Mouse (Mus musculus) T-cell, adult 2 months (primary cell): Measurements from ENCODE around the gene Zdhhc7.

Source experiments
- DNase-seq: peaks from one replicate; pipeline ENCODE4 v3.0.0; 2022; ENCODE audit warnings: low spot score

The Zdhhc7 gene

DNA sequence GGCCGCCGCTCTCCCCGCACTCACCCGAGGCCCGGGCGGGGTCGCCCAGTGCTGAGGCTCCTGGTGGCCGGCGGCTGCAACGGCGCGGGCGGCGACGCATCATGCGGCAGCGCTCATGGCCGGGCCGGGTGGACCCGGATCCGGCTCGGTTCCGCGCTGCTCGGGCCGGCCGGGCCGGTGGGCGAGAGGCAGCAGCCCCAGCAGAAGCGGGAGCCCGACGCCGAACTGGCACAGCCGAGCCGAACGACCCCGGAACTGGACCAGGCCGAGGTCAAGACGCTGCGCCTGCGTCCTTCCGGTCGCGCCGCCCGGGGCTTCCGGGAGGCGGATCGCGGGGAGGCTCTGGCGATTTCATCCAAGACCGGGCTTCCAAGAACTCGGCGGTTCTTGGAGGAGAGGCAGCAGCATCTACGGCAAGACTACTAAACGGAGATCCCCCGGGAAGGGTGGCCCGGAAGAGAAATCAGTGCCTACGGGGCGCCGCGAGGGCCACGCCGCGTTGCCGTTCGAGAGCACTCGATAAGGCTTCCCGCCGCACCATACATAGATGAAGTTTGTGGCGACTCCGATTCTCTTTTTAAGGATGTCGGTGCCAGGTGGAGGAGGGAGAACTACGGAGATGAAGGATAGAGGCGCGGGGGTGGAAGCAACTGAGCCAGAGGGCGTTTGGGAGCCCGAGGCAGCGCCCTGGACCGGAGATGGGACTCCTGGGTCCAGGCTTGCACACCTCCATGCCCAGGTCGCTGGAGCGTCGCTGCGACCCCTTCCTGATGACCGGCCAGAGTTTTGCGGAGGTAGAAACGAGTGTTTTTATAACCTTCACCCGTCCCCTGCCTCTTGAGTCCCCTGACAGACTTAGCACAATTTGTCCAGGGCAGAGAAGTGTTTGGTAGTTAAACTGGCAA, at the start of gene Zdhhc7:
Gene Zdhhc7 (minus strand): TSS at position 415 of the 905 bp plus-strand sequence.
- peak; percentile 70 for DNase-seq

GRCm38 (mm10) chr8:120150028-120150427, 48.7 kb upstream of the Zdhhc7 start:
- no peak for DNase-seq

GRCm38 (mm10) chr8:120146051-120146450, 44.8 kb upstream of the Zdhhc7 start:
- DNase-seq, result no peak

DNA sequence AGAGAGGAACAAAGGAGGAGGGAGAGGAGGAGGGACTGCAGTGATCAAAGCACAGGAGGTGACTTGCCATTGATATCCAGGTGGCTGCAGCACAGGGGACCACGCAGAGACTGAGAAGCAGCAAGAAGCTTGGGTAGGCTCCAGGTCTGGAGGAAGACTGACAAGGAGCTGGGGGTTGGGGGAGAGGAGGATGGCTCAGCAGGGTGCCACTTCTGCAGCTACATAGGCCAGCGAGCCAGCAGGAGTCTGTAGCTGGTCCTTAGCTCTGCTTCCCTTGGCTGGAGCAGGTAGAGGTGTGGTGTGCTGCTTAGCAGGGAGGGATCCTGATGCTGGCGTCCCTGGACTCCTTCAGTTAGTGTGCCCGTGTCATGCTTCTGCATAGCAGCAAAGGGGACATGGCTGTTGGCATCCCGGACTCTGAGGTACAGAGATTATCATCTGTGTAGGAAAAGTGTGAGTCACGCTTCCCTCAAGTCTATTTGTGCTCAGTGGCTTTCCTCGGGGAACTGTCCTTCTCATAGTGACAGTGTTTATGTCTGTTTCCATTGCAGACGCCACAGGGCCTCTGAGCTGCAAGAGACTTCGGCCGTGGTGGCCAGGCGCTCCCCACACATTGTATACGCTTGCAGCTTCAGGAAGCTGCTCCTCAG, 43.5 kb upstream of the Zdhhc7 start:
- DNase-seq, result no peak

DNA sequence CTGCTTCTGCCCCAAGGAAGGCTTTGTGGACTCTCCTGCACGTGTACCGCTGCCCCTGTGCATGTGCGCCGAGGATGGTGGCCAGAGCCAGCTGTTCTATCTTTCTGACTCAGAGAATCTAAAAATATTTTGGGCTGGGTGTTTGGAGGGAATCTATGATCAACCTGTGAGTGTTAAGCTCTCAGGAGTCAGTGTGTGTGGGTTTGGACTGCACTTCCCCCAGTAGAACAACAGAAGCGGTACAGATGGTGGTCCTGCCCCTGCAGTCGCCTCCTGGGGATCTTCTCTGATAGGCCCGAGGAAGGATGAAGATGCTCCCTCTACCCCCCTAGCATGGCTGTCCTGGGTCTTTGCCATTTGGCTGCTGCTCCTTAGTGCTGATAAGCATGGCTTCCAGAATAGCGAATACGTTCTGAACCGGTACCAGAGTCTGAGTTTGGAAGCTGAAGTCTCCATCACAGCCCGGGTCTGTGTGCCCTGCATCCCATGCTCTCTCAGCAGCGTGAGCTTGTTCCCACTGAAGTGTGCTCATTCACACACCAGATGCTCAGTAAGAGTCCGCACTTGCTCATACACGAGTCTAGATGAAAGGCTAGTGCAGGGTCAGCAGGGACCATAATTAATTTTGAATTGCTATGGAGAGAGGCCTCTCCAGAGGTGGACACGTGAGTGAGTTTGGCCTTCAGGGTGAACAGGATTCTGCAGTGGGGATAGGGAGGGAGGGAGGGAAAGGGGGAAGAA, 42.8 kb upstream of the Zdhhc7 start:
- no peak for DNase-seq

- no peak for DNase-seq
Measured at GRCm38 (mm10) chr8:120140769-120141168, 39.5 kb upstream of the Zdhhc7 start.

GRCm38 (mm10) chr8:120138958-120139357, 37.7 kb upstream of the Zdhhc7 start:
- no peak for DNase-seq

DNA sequence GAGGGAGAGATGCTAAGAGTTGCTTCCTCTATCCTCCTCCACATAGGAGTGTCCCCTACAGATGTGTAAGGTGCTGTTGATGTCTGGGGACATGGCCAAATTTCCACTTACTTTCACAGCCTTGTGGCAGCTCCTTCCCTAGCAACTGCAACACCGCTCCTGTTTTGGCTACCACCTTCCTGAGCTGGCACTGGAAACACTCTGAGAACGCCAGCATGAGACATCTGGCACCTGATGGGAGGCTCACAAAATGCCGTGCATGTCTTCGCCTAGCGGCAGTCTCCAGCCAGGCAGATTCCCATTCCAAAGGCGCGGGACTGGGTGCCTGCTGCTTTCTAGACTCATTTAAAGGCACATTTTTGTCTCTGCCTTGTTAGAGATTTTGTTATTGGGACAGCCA, 35.3 kb upstream of the Zdhhc7 start:
- no peak for DNase-seq

DNA sequence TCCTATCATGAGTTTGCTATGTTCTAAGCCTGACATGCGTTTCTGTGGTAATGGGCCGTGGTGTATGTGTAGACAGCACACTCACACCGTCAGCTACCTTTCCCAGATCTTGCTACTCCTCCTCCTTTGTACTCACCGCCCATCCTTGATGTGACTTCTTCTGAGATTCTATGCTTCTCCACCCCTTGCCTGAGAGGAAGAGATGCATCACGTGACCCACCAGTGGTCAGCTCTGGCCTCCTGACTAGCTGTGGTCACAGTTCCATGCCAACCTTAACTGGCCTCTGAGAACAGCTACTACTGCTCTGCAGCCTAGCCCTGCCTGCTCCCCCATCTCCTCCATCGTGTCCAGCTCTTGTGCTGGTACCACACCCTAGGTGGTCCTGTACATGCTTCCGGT, 34.4 kb upstream of the Zdhhc7 start:
- DNase-seq, result no peak

DNA sequence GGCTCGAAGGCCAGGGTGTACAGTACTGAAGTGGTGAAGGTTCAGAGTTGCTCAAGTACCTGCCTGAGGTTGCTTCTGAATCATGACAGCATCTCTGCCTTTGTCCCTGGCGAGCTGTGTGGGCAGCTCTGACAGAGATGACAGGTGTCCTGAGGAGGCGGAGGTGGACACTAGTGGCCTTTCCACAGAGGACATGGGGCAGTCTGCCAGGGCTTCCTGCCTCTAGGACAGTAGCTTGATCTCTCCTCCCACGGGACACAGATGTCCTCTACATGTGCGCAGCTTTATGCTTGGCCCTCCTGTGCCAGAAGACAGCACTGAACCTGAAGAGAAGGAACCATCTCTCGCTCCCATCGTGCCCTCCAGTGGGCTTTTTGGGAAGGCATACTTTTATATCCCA, 31.9 kb upstream of the Zdhhc7 start:
- no peak for DNase-seq

DNA sequence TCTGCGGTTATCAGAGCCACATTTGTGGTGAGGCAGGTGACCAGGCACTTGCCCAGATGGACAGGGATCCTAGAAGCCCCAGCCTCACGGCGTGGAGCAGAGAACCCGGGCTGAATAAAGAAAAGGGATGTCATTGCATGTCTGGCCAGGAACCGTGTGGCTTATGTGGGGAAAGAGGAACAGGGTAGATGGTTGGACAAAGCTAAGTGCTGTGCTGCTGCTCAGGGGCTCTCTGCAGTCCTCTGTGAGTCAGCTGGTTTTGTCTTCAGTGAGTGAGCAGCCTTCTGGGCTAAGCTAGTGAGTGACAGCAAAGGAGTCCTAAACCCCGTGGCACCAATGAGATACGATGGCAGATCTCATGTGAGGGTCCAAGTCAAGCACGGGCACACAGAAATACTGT, 29.9 kb upstream of the Zdhhc7 start:
- no peak for DNase-seq

DNA sequence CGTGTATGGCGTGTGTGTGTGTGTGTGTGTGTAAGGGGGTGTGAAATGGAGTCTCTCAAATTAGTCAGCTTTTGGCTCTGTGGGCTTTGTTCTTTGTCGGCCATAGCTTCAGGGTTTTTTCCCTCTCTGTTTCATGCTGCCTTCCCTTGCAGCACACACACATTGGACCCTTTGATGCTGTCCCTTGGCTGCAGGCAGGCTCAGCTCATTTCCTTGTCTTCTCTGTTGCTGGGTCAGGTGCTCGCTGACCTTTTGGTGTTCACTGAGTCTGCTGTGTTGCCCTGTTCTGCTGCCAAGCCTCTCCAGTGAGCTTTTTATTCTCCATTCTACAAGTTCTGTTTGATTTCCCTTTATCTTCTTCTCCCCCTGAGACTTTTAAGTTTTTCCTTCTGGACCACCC, 28.3 kb upstream of the Zdhhc7 start:
- DNase-seq, result no peak

DNA sequence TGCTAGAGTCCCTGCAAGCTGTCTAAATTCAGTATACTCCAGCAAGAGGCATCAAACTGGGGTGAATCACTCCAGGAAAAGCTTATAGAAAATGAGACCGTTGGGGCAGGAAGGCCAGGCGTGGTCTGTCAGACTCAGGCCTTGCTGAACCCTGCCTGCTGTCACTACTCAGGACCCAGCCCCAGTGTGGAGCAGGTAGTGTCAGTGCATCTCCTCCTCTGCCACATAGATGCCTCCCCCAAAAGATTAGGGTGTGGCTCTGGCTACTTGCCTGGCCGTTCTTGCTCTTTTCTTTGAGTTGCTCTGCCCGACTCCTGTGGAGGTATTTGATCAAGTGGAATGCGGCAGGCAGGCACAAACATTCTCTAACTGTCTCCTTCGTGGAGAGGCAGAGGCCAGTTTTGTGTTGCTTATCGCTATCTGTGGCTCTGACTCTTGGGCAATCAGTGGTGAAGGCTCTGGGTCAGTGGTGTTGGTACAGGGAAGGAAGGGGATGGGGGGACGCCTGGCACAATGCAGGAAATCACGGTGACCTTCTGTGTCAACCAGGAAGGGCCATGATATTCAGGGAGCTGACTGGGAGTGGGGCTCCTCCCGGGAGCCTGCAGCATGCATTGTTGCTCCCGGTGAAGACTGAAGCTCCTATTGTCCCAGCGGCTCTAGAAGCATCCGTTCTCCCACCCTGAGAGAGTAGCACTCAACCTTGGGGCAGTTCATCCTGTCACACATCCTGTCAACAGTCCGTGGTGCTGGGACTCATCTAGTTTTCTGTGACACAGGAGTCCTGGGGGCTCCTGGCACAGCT, 25.3 kb upstream of the Zdhhc7 start:
- no peak for DNase-seq

- DNase-seq, result no peak
Measured at GRCm38 (mm10) chr8:120124836-120125389, 23.6 kb upstream of the Zdhhc7 start.

DNA sequence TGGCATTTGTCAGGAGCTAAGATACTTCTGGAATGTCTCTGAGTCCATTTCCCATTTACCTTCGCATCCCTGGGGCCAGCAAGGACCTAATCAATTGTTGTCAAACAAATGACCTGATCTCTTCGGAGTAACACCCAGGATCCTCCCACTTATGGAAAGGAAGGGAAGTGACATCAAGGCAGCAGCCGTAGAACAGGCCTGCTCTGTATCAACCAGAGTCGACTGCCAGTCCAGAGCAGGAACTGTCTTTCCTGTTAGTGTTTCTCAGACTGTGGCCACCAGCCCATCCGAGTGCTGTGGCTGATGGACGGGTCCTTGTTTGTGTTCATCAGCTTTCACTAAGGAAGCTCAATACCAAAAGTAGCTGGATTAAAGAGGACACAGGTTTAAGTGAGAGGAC, 23.0 kb upstream of the Zdhhc7 start:
- no peak for DNase-seq

- DNase-seq, result no peak
Measured at GRCm38 (mm10) chr8:120120951-120121350, 19.7 kb upstream of the Zdhhc7 start.

DNA sequence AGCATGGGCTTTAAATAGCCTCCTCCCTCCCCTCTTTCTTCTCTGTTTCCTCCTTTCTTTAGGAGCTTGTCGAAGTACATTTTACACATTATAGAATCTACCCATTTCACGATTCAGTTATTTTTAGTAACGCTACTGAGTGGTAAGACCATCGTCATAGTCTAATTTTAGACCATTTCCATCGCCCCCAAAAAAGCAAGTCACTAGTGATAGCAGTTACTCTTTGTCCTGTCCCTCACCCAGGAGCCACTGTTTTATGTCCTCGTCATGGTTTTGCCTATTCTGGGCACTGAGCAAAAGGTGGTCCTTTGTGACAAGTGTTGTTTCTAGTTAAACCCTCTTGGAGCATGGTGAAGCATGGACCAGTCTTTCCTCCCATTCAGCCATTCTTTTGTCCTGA, 18.6 kb upstream of the Zdhhc7 start:
- no peak for DNase-seq

GRCm38 (mm10) chr8:120119429-120119828, 18.1 kb upstream of the Zdhhc7 start:
- DNase-seq, result no peak

GRCm38 (mm10) chr8:120118847-120119246, 17.6 kb upstream of the Zdhhc7 start:
- no peak for DNase-seq

DNA sequence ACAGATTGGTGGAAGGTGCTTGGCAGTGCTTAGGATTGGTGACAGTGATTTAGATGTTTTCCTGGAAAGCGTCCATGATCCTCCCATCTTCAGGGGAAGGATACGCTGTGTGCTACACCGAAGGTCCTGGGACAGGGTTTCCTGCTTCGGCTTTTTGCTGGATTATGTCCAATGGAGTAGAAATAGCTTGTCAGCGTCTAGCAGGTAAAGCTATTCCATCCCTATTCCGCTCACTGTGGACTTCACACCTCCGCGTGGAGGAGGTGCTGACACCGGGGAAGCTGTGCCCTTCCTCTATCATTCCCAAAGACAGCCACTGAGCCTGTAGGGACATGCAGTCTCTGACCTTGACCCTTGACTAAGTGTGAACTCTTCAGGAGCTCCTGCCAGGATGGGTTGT, 16.9 kb upstream of the Zdhhc7 start:
- DNase-seq, result no peak

GRCm38 (mm10) chr8:120116600-120116999, 15.3 kb upstream of the Zdhhc7 start:
- no peak for DNase-seq
